Mouse (Mus musculus): Measurements from ENCODE around the gene Laptm4a. TPM values are rescaled to one million over a fixed set of nuclear protein-coding genes. Genes with fewer than 3 reads are reported as not detected.

Gene Laptm4a
- 125 and 268 TPM in 2 replicates for polyA plus RNA-seq (2014; fragmentation: Nextera tagmentation; extraction: Ambion mirVana)

GRCm38 (mm10) chr12:8921394-8922368 is at the start of gene Laptm4a:
Gene Laptm4a, plus strand, starts transcription at chr12:8921664.
- under 1% methylated on average over 73 of the region's 73 CpGs for WGBS (ENCODE audit: insufficient replicate concordance)
- peak; percentile 98 for ATAC-seq (replicated peaks; ENCODE audit: insufficient number of reproducible peaks, low FRiP score, low TSS enrichment)

GRCm38 (mm10) chr12:8875583-8875982 is 45.9 kb upstream of the Laptm4a start:
- Histone ChIP-seq H3K9me3 (replicated peaks; ENCODE audit: control insufficient read depth, low read length) (no peaks in the 10 kb centered on the region), H3K36me3 (ENCODE audit: control insufficient read depth, insufficient read depth, low read length) (no peaks in the 10 kb centered on the region), H3K4me2 (no peak overlapping the region), H3K4me3 (ENCODE audit: low read depth, low read length) (no peak overlapping the region), H3K4me1 (ENCODE audit: control insufficient read depth, insufficient read depth, low read length) (no peaks in the 10 kb centered on the region), H3K27me3 (ENCODE audit: control insufficient read depth, insufficient read depth, low read length) (no peaks in the 10 kb centered on the region), H3K27ac (ENCODE audit: low read depth, low read length) (no peak overlapping the region), H3K9ac (ENCODE audit: low read depth, low read length) (no peak overlapping the region)
- WGBS (ENCODE audit: insufficient replicate concordance), result 73% methylated on average over 9 of the region's 9 CpGs
- no peak for ATAC-seq (replicated peaks; ENCODE audit: insufficient number of reproducible peaks, low FRiP score, low TSS enrichment)

More at GRCm38 (mm10) chr12:8921394-8922368, at the start of gene Laptm4a:
- peak within 1 kb of the TSS; percentile 95 for H3K9ac ChIP-seq (ENCODE audit: low read depth, low read length)
- peak within 1 kb of the TSS; percentile 84 for H3K4me3 ChIP-seq (ENCODE audit: low read depth, low read length)
- peak within 1 kb of the TSS; percentile 80 for H3K4me2 ChIP-seq
- H3K36me3 ChIP-seq (ENCODE audit: control insufficient read depth, insufficient read depth, low read length), result no peaks in the 10 kb centered on the region
- peaks cover 22% of the 10 kb centered on the region for H3K4me1 ChIP-seq (ENCODE audit: control insufficient read depth, insufficient read depth, low read length)
- H3K27me3 ChIP-seq (ENCODE audit: control insufficient read depth, insufficient read depth, low read length), result no peaks in the 10 kb centered on the region
- peak within 1 kb of the TSS; percentile 97 for H3K27ac ChIP-seq (ENCODE audit: low read depth, low read length)
- H3K9me3 ChIP-seq (replicated peaks; ENCODE audit: control insufficient read depth, low read length), result no peaks in the 10 kb centered on the region

- H3K4me1 ChIP-seq (ENCODE audit: control insufficient read depth, insufficient read depth, low read length), result no peaks in the 10 kb centered on the region
- no peak overlapping the region for H3K27ac ChIP-seq (ENCODE audit: low read depth, low read length)
- no peak overlapping the region for H3K4me2 ChIP-seq
- 75% methylated on average over 5 of the region's 5 CpGs for WGBS (ENCODE audit: insufficient replicate concordance)
- no peaks in the 10 kb centered on the region for H3K9me3 ChIP-seq (replicated peaks; ENCODE audit: control insufficient read depth, low read length)
- no peak overlapping the region for H3K4me3 ChIP-seq (ENCODE audit: low read depth, low read length)
- H3K9ac ChIP-seq (ENCODE audit: low read depth, low read length), result no peak overlapping the region
- no peak for ATAC-seq (replicated peaks; ENCODE audit: insufficient number of reproducible peaks, low FRiP score, low TSS enrichment)
- no peaks in the 10 kb centered on the region for H3K27me3 ChIP-seq (ENCODE audit: control insufficient read depth, insufficient read depth, low read length)
- H3K36me3 ChIP-seq (ENCODE audit: control insufficient read depth, insufficient read depth, low read length), result no peaks in the 10 kb centered on the region
These were observed 44.6 kb upstream of the Laptm4a start for GRCm38 (mm10) chr12:8876865-8877264.

GRCm38 (mm10) chr12:8877413-8877812 is 44.1 kb upstream of the Laptm4a start:
- Histone ChIP-seq H3K4me1 (ENCODE audit: control insufficient read depth, insufficient read depth, low read length) (no peaks in the 10 kb centered on the region), H3K4me2 (no peak overlapping the region), H3K27ac (ENCODE audit: low read depth, low read length) (no peak overlapping the region), H3K36me3 (ENCODE audit: control insufficient read depth, insufficient read depth, low read length) (no peaks in the 10 kb centered on the region), H3K27me3 (ENCODE audit: control insufficient read depth, insufficient read depth, low read length) (no peaks in the 10 kb centered on the region), H3K4me3 (ENCODE audit: low read depth, low read length) (no peak overlapping the region), H3K9me3 (replicated peaks; ENCODE audit: control insufficient read depth, low read length) (no peaks in the 10 kb centered on the region), H3K9ac (ENCODE audit: low read depth, low read length) (no peak overlapping the region)
- ATAC-seq (replicated peaks; ENCODE audit: insufficient number of reproducible peaks, low FRiP score, low TSS enrichment), result no peak
- 67% methylated on average over 6 of the region's 6 CpGs for WGBS (ENCODE audit: insufficient replicate concordance)

- Histone ChIP-seq H3K27me3 (ENCODE audit: control insufficient read depth, insufficient read depth, low read length) (no peaks in the 10 kb centered on the region), H3K4me2 (no peak overlapping the region), H3K4me3 (ENCODE audit: low read depth, low read length) (no peak overlapping the region), H3K4me1 (ENCODE audit: control insufficient read depth, insufficient read depth, low read length) (no peaks in the 10 kb centered on the region), H3K9me3 (replicated peaks; ENCODE audit: control insufficient read depth, low read length) (no peaks in the 10 kb centered on the region), H3K36me3 (ENCODE audit: control insufficient read depth, insufficient read depth, low read length) (no peaks in the 10 kb centered on the region), H3K27ac (ENCODE audit: low read depth, low read length) (no peak overlapping the region), H3K9ac (ENCODE audit: low read depth, low read length) (no peak overlapping the region)
- 83% methylated on average over 2 of the region's 2 CpGs for WGBS (ENCODE audit: insufficient replicate concordance)
- no peak for ATAC-seq (replicated peaks; ENCODE audit: insufficient number of reproducible peaks, low FRiP score, low TSS enrichment)
These were observed 42.7 kb upstream of the Laptm4a start for GRCm38 (mm10) chr12:8878752-8879151.

GRCm38 (mm10) chr12:8879389-8879788 is 42.1 kb upstream of the Laptm4a start:
- WGBS (ENCODE audit: insufficient replicate concordance), result 53% methylated on average over 6 of the region's 6 CpGs
- Histone ChIP-seq H3K27me3 (ENCODE audit: control insufficient read depth, insufficient read depth, low read length) (no peaks in the 10 kb centered on the region), H3K4me3 (ENCODE audit: low read depth, low read length) (no peak overlapping the region), H3K9me3 (replicated peaks; ENCODE audit: control insufficient read depth, low read length) (no peaks in the 10 kb centered on the region), H3K4me1 (ENCODE audit: control insufficient read depth, insufficient read depth, low read length) (no peaks in the 10 kb centered on the region; the same call in 1 of the 2 replicates), H3K27ac (ENCODE audit: low read depth, low read length) (no peak overlapping the region), H3K4me2 (no peak overlapping the region), H3K36me3 (ENCODE audit: control insufficient read depth, insufficient read depth, low read length) (no peaks in the 10 kb centered on the region), H3K9ac (ENCODE audit: low read depth, low read length) (no peak overlapping the region)
- ATAC-seq (replicated peaks; ENCODE audit: insufficient number of reproducible peaks, low FRiP score, low TSS enrichment), result no peak

GRCm38 (mm10) chr12:8881736-8882135 is 39.7 kb upstream of the Laptm4a start:
- Histone ChIP-seq H3K36me3 (ENCODE audit: control insufficient read depth, insufficient read depth, low read length) (no peaks in the 10 kb centered on the region), H3K27me3 (ENCODE audit: control insufficient read depth, insufficient read depth, low read length) (no peaks in the 10 kb centered on the region), H3K9ac (ENCODE audit: low read depth, low read length) (no peak overlapping the region), H3K4me2 (no peak overlapping the region), H3K4me1 (ENCODE audit: control insufficient read depth, insufficient read depth, low read length) (peaks cover 8% of the 10 kb centered on the region), H3K9me3 (replicated peaks; ENCODE audit: control insufficient read depth, low read length) (no peaks in the 10 kb centered on the region), H3K4me3 (ENCODE audit: low read depth, low read length) (no peak overlapping the region), H3K27ac (ENCODE audit: low read depth, low read length) (no peak overlapping the region)
- no peak for ATAC-seq (replicated peaks; ENCODE audit: insufficient number of reproducible peaks, low FRiP score, low TSS enrichment)
- 42% methylated on average over 4 of the region's 4 CpGs for WGBS (ENCODE audit: insufficient replicate concordance)

GRCm38 (mm10) chr12:8882376-8882775 is 39.1 kb upstream of the Laptm4a start:
- H3K9me3 ChIP-seq (replicated peaks; ENCODE audit: control insufficient read depth, low read length), result no peaks in the 10 kb centered on the region
- no peak overlapping the region for H3K9ac ChIP-seq (ENCODE audit: low read depth, low read length)
- H3K4me3 ChIP-seq (ENCODE audit: low read depth, low read length), result no peak overlapping the region
- 76% methylated on average over 8 of the region's 8 CpGs for WGBS (ENCODE audit: insufficient replicate concordance)
- H3K4me1 ChIP-seq (ENCODE audit: control insufficient read depth, insufficient read depth, low read length), result peaks cover 8% of the 10 kb centered on the region
- no peaks in the 10 kb centered on the region for H3K36me3 ChIP-seq (ENCODE audit: control insufficient read depth, insufficient read depth, low read length)
- no peak overlapping the region for H3K27ac ChIP-seq (ENCODE audit: low read depth, low read length)
- ATAC-seq (replicated peaks; ENCODE audit: insufficient number of reproducible peaks, low FRiP score, low TSS enrichment), result no peak
- no peaks in the 10 kb centered on the region for H3K27me3 ChIP-seq (ENCODE audit: control insufficient read depth, insufficient read depth, low read length)
- H3K4me2 ChIP-seq, result no peak overlapping the region

All from heart, embryonic 11.5 days (tissue).